Mouse (Mus musculus): ENCODE measurements around the gene Dock2.

DNA sequence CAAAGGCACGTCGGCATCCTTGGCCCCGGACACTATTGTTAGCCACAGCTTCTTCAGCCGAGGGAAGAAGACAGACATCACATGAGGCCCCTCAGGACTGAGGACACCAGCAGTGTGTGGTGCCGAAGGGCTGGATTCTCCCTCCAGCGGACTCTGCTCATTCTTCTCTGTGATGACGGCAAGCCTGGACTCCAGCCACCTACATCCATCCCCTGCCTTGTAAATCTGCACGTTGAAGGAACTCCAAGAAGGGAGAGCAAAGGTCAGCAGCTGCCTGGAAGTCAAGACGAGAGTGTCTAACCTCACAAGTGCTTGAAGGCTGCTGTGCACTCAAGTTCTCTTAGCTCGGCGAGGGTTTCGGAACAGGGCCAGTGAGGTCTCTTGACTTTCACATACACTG lies 428.3 kb downstream of the Dock2 start:
- TF ChIP-seq CTCF (IDR thresholded peaks at IDR 0.05; ENCODE audit: borderline replicate concordance, extremely low read depth, insufficient read depth, insufficient read length) (no peak), POLR2A (IDR thresholded peaks at IDR 0.05; ENCODE audit: borderline replicate concordance, extremely low read depth, insufficient read depth, insufficient read length, poor library complexity, severe bottlenecking) (no peak)
